ENCODE assay signal across 10 mouse cellular contexts in genomic region chr2:76367188-76367922, GRCm38 (mm10). TPM values are rescaled to one million over a fixed set of nuclear protein-coding genes. Genes with fewer than 3 reads are reported as not detected.
DNase-seq lines count a peak whose midpoint lies in the region; ATAC-seq lines count a peak whose summit lies in the region.
"Had no signal": no experiment of that assay in that cellular context is flagged by ENCODE, and none has a peak within 500 bp of the region (broad histone marks: within the 10 kb centered on the region; RNA-seq: fewer than 3 reads in every experiment).

No protein-coding gene starts in this region.

- peak; percentile 82 for DNase-seq in liver
- peak; percentile 81 to 85 for DNase-seq in adrenal gland, postnatal 36 days
- peak; percentile 89 for DNase-seq in embryonic facial prominence, embryonic 14.5 days (ENCODE audit: low spot score)
- peak; percentile 87 for DNase-seq in left cerebral cortex, postnatal 4 days
- peak; percentile 68 for DNase-seq in ovary, postnatal 36 days (ENCODE audit: low spot score)
- DNase-seq in thymus, postnatal 10 days (ENCODE audit: low spot score in 2 of 2) = peak; percentile 45 to 85

- intact Hi-C loops in left cerebral cortex, postnatal 4 days (cut with DNase I) = no loop called here

- peaks cover 31% of the 10 kb centered on the region for H3K4me1 ChIP-seq in liver, embryonic 12.5 days
- peaks cover 6% of the 10 kb centered on the region; the same call in 1 of the 2 replicates for H3K4me1 ChIP-seq in embryonic facial prominence, embryonic 14.5 days (ENCODE audit: control insufficient read depth, insufficient read depth, low read length)
- peaks cover 4% of the 10 kb centered on the region; the same call in 1 of the 2 replicates for H3K4me1 ChIP-seq in intestine, embryonic 15.5 days (replicated peaks)

- H3K4me2 ChIP-seq in liver, embryonic 12.5 days = no peak overlapping the region
- no peak overlapping the region for H3K4me2 ChIP-seq in embryonic facial prominence, embryonic 14.5 days (ENCODE audit: low read depth, low read length)
- H3K4me2 ChIP-seq in intestine, embryonic 15.5 days (replicated peaks) = no peak overlapping the region

- no peak overlapping the region for H3K27ac ChIP-seq in liver, embryonic 12.5 days
- H3K27ac ChIP-seq in embryonic facial prominence, embryonic 14.5 days (replicated peaks; ENCODE audit: low read depth, low read length) = no peak overlapping the region
- H3K27ac ChIP-seq in intestine, embryonic 15.5 days = no peak overlapping the region

- H3K36me3 ChIP-seq in liver, embryonic 12.5 days = peaks cover 4% of the 10 kb centered on the region; the same call in 1 of the 2 replicates
- no peaks in the 10 kb centered on the region for H3K36me3 ChIP-seq in embryonic facial prominence, embryonic 14.5 days (ENCODE audit: control insufficient read depth, insufficient read depth, low read length)
- H3K36me3 ChIP-seq in intestine, embryonic 15.5 days = no peaks in the 10 kb centered on the region

- no peak overlapping the region for H3K9ac ChIP-seq in liver, embryonic 12.5 days
- H3K9ac ChIP-seq in embryonic facial prominence, embryonic 14.5 days (ENCODE audit: low read depth, low read length) = no peak overlapping the region
- no peak overlapping the region for H3K9ac ChIP-seq in intestine, embryonic 15.5 days

- 14% methylated on average over 9 of the region's 9 CpGs for WGBS in liver, embryonic 12.5 days (ENCODE audit: insufficient replicate concordance)
- WGBS in embryonic facial prominence, embryonic 14.5 days = 17% methylated on average over 9 of the region's 9 CpGs
- WGBS in intestine, embryonic 15.5 days = 13% methylated on average over 9 of the region's 9 CpGs

- H3K4me3 ChIP-seq in liver, embryonic 12.5 days = no peak overlapping the region
- H3K4me3 ChIP-seq in embryonic facial prominence, embryonic 14.5 days (ENCODE audit: low read depth, low read length) = no peak overlapping the region
- no peak overlapping the region for H3K4me3 ChIP-seq in intestine, embryonic 15.5 days (replicated peaks)

- no peaks in the 10 kb centered on the region for H3K27me3 ChIP-seq in liver, embryonic 12.5 days (replicated peaks)
- no peaks in the 10 kb centered on the region for H3K27me3 ChIP-seq in embryonic facial prominence, embryonic 14.5 days (replicated peaks; ENCODE audit: control insufficient read depth, insufficient read depth, low read length)
- H3K27me3 ChIP-seq in intestine, embryonic 15.5 days (replicated peaks) = no peaks in the 10 kb centered on the region

- no peak for ATAC-seq in liver, embryonic 12.5 days
- no peak for ATAC-seq in embryonic facial prominence, embryonic 14.5 days (ENCODE audit: low read depth)
- peak; percentile 70 for ATAC-seq in intestine, embryonic 15.5 days

- H3K9me3 ChIP-seq in liver, embryonic 12.5 days (replicated peaks) = no peaks in the 10 kb centered on the region
- no peaks in the 10 kb centered on the region for H3K9me3 ChIP-seq in embryonic facial prominence, embryonic 14.5 days (ENCODE audit: control insufficient read depth, low read length)
- no peaks in the 10 kb centered on the region for H3K9me3 ChIP-seq in intestine, embryonic 15.5 days

RNA-seq across cellular contexts. Expression of gene Rbm45, which starts 2.4 kb away (rescaled TPM):
- 7.9 and 9.0 TPM in 2 replicates for polyA plus RNA-seq in liver, embryonic 12.5 days (2016; fragmentation: Nextera tagmentation; extraction: Ambion mirVana)
- 10 to 100 TPM; 44.9 to 56.7 TPM for total RNA-seq in adrenal gland, postnatal 36 days (2021)
- 14.4 and 16.0 TPM in 2 replicates for polyA plus RNA-seq in embryonic facial prominence, embryonic 14.5 days (2014; fragmentation: Nextera tagmentation; extraction: Ambion mirVana)
- polyA plus RNA-seq in intestine, embryonic 15.5 days (2015; fragmentation: Nextera tagmentation; extraction: Ambion mirVana) = 15.3 and 18.8 TPM in 2 replicates
- total RNA-seq in left cerebral cortex, postnatal 4 days (2021) = 10 to 100 TPM; 39.9 to 42.5 TPM

RNA-seq across cellular contexts. Expression of gene Cyct, which starts 7.1 kb away (rescaled TPM):
- not detected in 2 replicates for polyA plus RNA-seq in liver, embryonic 12.5 days (2016; fragmentation: Nextera tagmentation; extraction: Ambion mirVana)
- not detected for total RNA-seq in adrenal gland, postnatal 36 days (2021)
- polyA plus RNA-seq in embryonic facial prominence, embryonic 14.5 days (2014; fragmentation: Nextera tagmentation; extraction: Ambion mirVana) = not detected in 2 replicates
- not detected in 2 replicates for polyA plus RNA-seq in intestine, embryonic 15.5 days (2015; fragmentation: Nextera tagmentation; extraction: Ambion mirVana)
- not detected for total RNA-seq in left cerebral cortex, postnatal 4 days (2021)
- polyA plus RNA-seq: gonadal fat pad, adult 2 months; stomach, embryonic 16.5 days had no signal

RNA-seq across cellular contexts. Expression of gene Pde11a, which starts 28.8 kb away (rescaled TPM):
- 0.07 and 0.12 TPM in 2 replicates for polyA plus RNA-seq in liver, embryonic 12.5 days (2016; fragmentation: Nextera tagmentation; extraction: Ambion mirVana)
- total RNA-seq in adrenal gland, postnatal 36 days (2021) = under 1 TPM; 0.16 to 0.30 TPM
- 0.21 and 0.31 TPM in 2 replicates for polyA plus RNA-seq in embryonic facial prominence, embryonic 14.5 days (2014; fragmentation: Nextera tagmentation; extraction: Ambion mirVana)
- 0.39 and 0.57 TPM in 2 replicates for polyA plus RNA-seq in intestine, embryonic 15.5 days (2015; fragmentation: Nextera tagmentation; extraction: Ambion mirVana)
- total RNA-seq in left cerebral cortex, postnatal 4 days (2021) = 1 to 10 TPM; 1.4 to 2.2 TPM

RNA-seq across cellular contexts. Expression of gene Osbpl6, which starts 39.0 kb away (rescaled TPM):
- 1.5 and 1.9 TPM in 2 replicates for polyA plus RNA-seq in liver, embryonic 12.5 days (2016; fragmentation: Nextera tagmentation; extraction: Ambion mirVana)
- total RNA-seq in adrenal gland, postnatal 36 days (2021) = 10 to 100 TPM; 26.2 to 28.5 TPM
- polyA plus RNA-seq in embryonic facial prominence, embryonic 14.5 days (2014; fragmentation: Nextera tagmentation; extraction: Ambion mirVana) = 11.0 and 11.5 TPM in 2 replicates
- 8.3 and 11.2 TPM in 2 replicates for polyA plus RNA-seq in intestine, embryonic 15.5 days (2015; fragmentation: Nextera tagmentation; extraction: Ambion mirVana)
- 10 to 100 TPM; 45.1 to 49.3 TPM for total RNA-seq in left cerebral cortex, postnatal 4 days (2021)
